Mouse (Mus musculus): ENCODE results near the gene Igfn1. TPM values are rescaled to one million over a fixed set of nuclear protein-coding genes. Genes with fewer than 3 reads are reported as not detected.

The Igfn1 gene
- polyA plus RNA-seq, 1 experiment = 7.1 TPM

- H3ac ChIP-seq (ENCODE audit: control insufficient read depth, insufficient read length) = no peak overlapping the region
- H3K4me3 ChIP-seq = no peak overlapping the region
- H3K36me3 ChIP-seq (ENCODE audit: control insufficient read depth, insufficient read depth) = no peaks in the 10 kb centered on the region
- H3K4me2 ChIP-seq (ENCODE audit: low read depth) = no peak overlapping the region
- H3K27me3 ChIP-seq (ENCODE audit: control insufficient read depth, insufficient read depth, insufficient read length) = peaks cover 25% of the 10 kb centered on the region
- TF ChIP-seq TCF12 (IDR thresholded peaks at IDR 0.05; ENCODE audit: insufficient read depth, poor library complexity, severe bottlenecking) = no peak
- TF ChIP-seq REST (IDR thresholded peaks at IDR 0.05; ENCODE audit: insufficient read depth, insufficient read length) = no peak
- TF ChIP-seq POLR2A (IDR thresholded peaks at IDR 0.05; ENCODE audit: insufficient read length, low read depth) = no peak
- no peak for TF ChIP-seq POLR2AphosphoS2 (IDR thresholded peaks at IDR 0.05; ENCODE audit: insufficient read length, low read depth)
- no peak for TF ChIP-seq TCF3 (IDR thresholded peaks at IDR 0.05; ENCODE audit: insufficient read length, low read depth)
- TF ChIP-seq SRF (IDR thresholded peaks at IDR 0.05; ENCODE audit: control insufficient read depth, insufficient read length, low read depth) = no peak
- TF ChIP-seq CEBPB (IDR thresholded peaks at IDR 0.05; ENCODE audit: insufficient read depth, poor library complexity, severe bottlenecking) = no peak
- TF ChIP-seq MYOG (IDR thresholded peaks at IDR 0.05; ENCODE audit: control insufficient read depth in 1 of 3, insufficient read depth in 1 of 3, insufficient read length in 2 of 3, low read depth in 2 of 3) = no peak
- no peak for TF ChIP-seq MYOD1 (IDR thresholded peaks at IDR 0.05; ENCODE audit: control insufficient read depth in 1 of 3, insufficient read length in 2 of 3, low read depth in 2 of 3)
- no peak for TF ChIP-seq USF1 (IDR thresholded peaks at IDR 0.05; ENCODE audit: low read depth)
- no peak for TF ChIP-seq MAX (IDR thresholded peaks at IDR 0.05; ENCODE audit: low read depth)
- TF ChIP-seq E2F4 (IDR thresholded peaks at IDR 0.05; ENCODE audit: insufficient read depth) = no peak
- no peaks in the 10 kb centered on the region for H3K79me2 ChIP-seq (ENCODE audit: control insufficient read depth, insufficient read depth)
These were observed 43.0 kb downstream of the Igfn1 start for GRCm38 (mm10) chr1:135963177-135963576.

GRCm38 (mm10) chr1:135958483-135958882 is 47.7 kb downstream of the Igfn1 start:
- peaks cover 39% of the 10 kb centered on the region for H3K27me3 ChIP-seq (ENCODE audit: control insufficient read depth, insufficient read depth, insufficient read length)

DNA sequence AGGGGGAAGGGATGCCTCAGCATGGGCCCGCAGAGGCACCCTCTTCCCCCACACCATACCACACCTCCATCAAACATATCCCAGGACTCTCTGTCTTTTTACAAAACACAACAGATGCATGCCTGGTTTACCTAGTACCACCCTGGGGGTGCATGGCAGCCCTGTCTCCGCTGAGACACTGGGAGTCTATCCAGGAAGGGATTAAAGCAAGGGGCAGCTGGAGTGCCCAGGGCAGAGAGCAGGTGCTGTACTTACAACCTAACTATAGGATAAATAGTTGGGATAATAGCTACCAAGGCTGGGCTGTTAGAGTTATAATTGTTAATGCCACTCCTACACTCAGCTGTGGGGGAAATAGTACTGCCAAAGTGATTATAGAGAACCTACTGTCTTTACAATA is 57.3 kb downstream of the Igfn1 start:
- no peaks in the 10 kb centered on the region for H3K79me2 ChIP-seq (ENCODE audit: control insufficient read depth, insufficient read depth)
- no peak overlapping the region for H3K4me3 ChIP-seq
- H3K4me2 ChIP-seq (ENCODE audit: low read depth) = no peak overlapping the region
- H3K27me3 ChIP-seq (ENCODE audit: control insufficient read depth, insufficient read depth, insufficient read length) = peaks cover 16% of the 10 kb centered on the region
- no peak overlapping the region for H3ac ChIP-seq (ENCODE audit: control insufficient read depth, insufficient read length)
- no peak for TF ChIP-seq REST (IDR thresholded peaks at IDR 0.05; ENCODE audit: insufficient read depth, insufficient read length)
- no peak for TF ChIP-seq POLR2AphosphoS2 (IDR thresholded peaks at IDR 0.05; ENCODE audit: insufficient read length, low read depth)
- TF ChIP-seq MYOD1 (IDR thresholded peaks at IDR 0.05; ENCODE audit: control insufficient read depth in 1 of 3, insufficient read length in 2 of 3, low read depth in 2 of 3) = peak in 2 of 3 experiments; percentile 78 to 87
- no peak for TF ChIP-seq POLR2A (IDR thresholded peaks at IDR 0.05; ENCODE audit: insufficient read length, low read depth)
- no peak for TF ChIP-seq MAX (IDR thresholded peaks at IDR 0.05; ENCODE audit: low read depth)
- no peak for TF ChIP-seq USF1 (IDR thresholded peaks at IDR 0.05; ENCODE audit: low read depth)
- no peak for TF ChIP-seq SRF (IDR thresholded peaks at IDR 0.05; ENCODE audit: control insufficient read depth, insufficient read length, low read depth)
- TF ChIP-seq MYOG (IDR thresholded peaks at IDR 0.05; ENCODE audit: control insufficient read depth in 1 of 3, insufficient read depth in 1 of 3, insufficient read length in 2 of 3, low read depth in 2 of 3) = peak in 2 of 3 experiments; percentile 46 to 82
- TF ChIP-seq TCF3 (IDR thresholded peaks at IDR 0.05; ENCODE audit: insufficient read length, low read depth) = no peak
- TF ChIP-seq E2F4 (IDR thresholded peaks at IDR 0.05; ENCODE audit: insufficient read depth) = no peak
- TF ChIP-seq TCF12 (IDR thresholded peaks at IDR 0.05; ENCODE audit: insufficient read depth, poor library complexity, severe bottlenecking) = peak; percentile 76
- no peak for TF ChIP-seq CEBPB (IDR thresholded peaks at IDR 0.05; ENCODE audit: insufficient read depth, poor library complexity, severe bottlenecking)
- H3K36me3 ChIP-seq (ENCODE audit: control insufficient read depth, insufficient read depth) = no peaks in the 10 kb centered on the region

More at GRCm38 (mm10) chr1:135958483-135958882, 47.7 kb downstream of the Igfn1 start:
- Histone ChIP-seq H3K4me2 (ENCODE audit: low read depth) (no peak overlapping the region), H3K79me2 (ENCODE audit: control insufficient read depth, insufficient read depth) (no peaks in the 10 kb centered on the region), H3ac (ENCODE audit: control insufficient read depth, insufficient read length) (no peak overlapping the region), H3K4me3 (no peak overlapping the region), H3K36me3 (ENCODE audit: control insufficient read depth, insufficient read depth) (no peaks in the 10 kb centered on the region)
- TF ChIP-seq SRF (IDR thresholded peaks at IDR 0.05; ENCODE audit: control insufficient read depth, insufficient read length, low read depth) (no peak), TCF12 (IDR thresholded peaks at IDR 0.05; ENCODE audit: insufficient read depth, poor library complexity, severe bottlenecking) (no peak), MYOD1 (IDR thresholded peaks at IDR 0.05; ENCODE audit: control insufficient read depth in 1 of 3, insufficient read length in 2 of 3, low read depth in 2 of 3) (no peak), E2F4 (IDR thresholded peaks at IDR 0.05; ENCODE audit: insufficient read depth) (no peak), MYOG (IDR thresholded peaks at IDR 0.05; ENCODE audit: control insufficient read depth in 1 of 3, insufficient read depth in 1 of 3, insufficient read length in 2 of 3, low read depth in 2 of 3) (no peak), USF1 (IDR thresholded peaks at IDR 0.05; ENCODE audit: low read depth) (no peak), MAX (IDR thresholded peaks at IDR 0.05; ENCODE audit: low read depth) (no peak), TCF3 (IDR thresholded peaks at IDR 0.05; ENCODE audit: insufficient read length, low read depth) (no peak), REST (IDR thresholded peaks at IDR 0.05; ENCODE audit: insufficient read depth, insufficient read length) (no peak), POLR2A (IDR thresholded peaks at IDR 0.05; ENCODE audit: insufficient read length, low read depth) (no peak)

DNA sequence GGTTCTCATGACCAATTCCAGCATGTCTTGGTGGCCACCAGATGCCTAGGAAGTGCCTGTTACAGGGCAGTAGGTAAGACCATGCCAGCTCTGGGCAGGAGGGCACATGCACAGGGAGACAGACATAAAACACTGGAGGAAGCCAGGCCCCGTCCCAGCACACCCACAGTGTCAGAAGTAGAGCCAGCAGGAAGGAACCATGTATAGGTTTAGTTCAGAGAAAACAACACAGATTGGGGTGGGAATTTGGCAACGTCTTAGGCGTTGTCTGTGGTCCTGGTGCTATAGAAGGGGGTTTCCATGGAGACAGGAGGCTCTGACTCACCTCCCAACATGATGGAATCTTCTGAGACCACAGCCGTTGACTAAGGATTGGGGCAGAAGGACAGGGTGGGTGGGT is 59.9 kb downstream of the Igfn1 start:
- TF ChIP-seq MYOD1 (IDR thresholded peaks at IDR 0.05; ENCODE audit: control insufficient read depth in 1 of 3, insufficient read length in 2 of 3, low read depth in 2 of 3) (no peak), MYOG (IDR thresholded peaks at IDR 0.05; ENCODE audit: control insufficient read depth in 1 of 3, insufficient read depth in 1 of 3, insufficient read length in 2 of 3, low read depth in 2 of 3) (no peak)
- no peaks in the 10 kb centered on the region for H3K36me3 ChIP-seq (ENCODE audit: control insufficient read depth, insufficient read depth)

GRCm38 (mm10) chr1:135945711-135946110 is 60.4 kb downstream of the Igfn1 start:
- H3K4me2 ChIP-seq (ENCODE audit: low read depth) = peak overlapping the region; percentile 47
- no peaks in the 10 kb centered on the region for H3K27me3 ChIP-seq (ENCODE audit: control insufficient read depth, insufficient read depth, insufficient read length)
- H3K79me2 ChIP-seq (ENCODE audit: control insufficient read depth, insufficient read depth) = no peaks in the 10 kb centered on the region
- H3ac ChIP-seq (ENCODE audit: control insufficient read depth, insufficient read length) = no peak overlapping the region
- H3K36me3 ChIP-seq (ENCODE audit: control insufficient read depth, insufficient read depth) = no peaks in the 10 kb centered on the region
- no peak overlapping the region for H3K4me3 ChIP-seq
- TF ChIP-seq USF1 (IDR thresholded peaks at IDR 0.05; ENCODE audit: low read depth) (peak; percentile 22), POLR2AphosphoS2 (IDR thresholded peaks at IDR 0.05; ENCODE audit: insufficient read length, low read depth) (no peak), MYOD1 (IDR thresholded peaks at IDR 0.05; ENCODE audit: control insufficient read depth in 1 of 3, insufficient read length in 2 of 3, low read depth in 2 of 3) (peak in 1 of 3 experiments; percentile 25), TCF3 (IDR thresholded peaks at IDR 0.05; ENCODE audit: insufficient read length, low read depth) (no peak), MAX (IDR thresholded peaks at IDR 0.05; ENCODE audit: low read depth) (no peak)

More for the DNA sequence above, 59.9 kb downstream of the Igfn1 start:
- no peak overlapping the region for H3ac ChIP-seq (ENCODE audit: control insufficient read depth, insufficient read length)
- H3K4me3 ChIP-seq = no peak overlapping the region
- H3K4me2 ChIP-seq (ENCODE audit: low read depth) = peak overlapping the region; percentile 47
- no peaks in the 10 kb centered on the region for H3K27me3 ChIP-seq (ENCODE audit: control insufficient read depth, insufficient read depth, insufficient read length)
- no peaks in the 10 kb centered on the region for H3K79me2 ChIP-seq (ENCODE audit: control insufficient read depth, insufficient read depth)
